Mouse (Mus musculus): ENCODE results near the gene Mpdu1.

DNA sequence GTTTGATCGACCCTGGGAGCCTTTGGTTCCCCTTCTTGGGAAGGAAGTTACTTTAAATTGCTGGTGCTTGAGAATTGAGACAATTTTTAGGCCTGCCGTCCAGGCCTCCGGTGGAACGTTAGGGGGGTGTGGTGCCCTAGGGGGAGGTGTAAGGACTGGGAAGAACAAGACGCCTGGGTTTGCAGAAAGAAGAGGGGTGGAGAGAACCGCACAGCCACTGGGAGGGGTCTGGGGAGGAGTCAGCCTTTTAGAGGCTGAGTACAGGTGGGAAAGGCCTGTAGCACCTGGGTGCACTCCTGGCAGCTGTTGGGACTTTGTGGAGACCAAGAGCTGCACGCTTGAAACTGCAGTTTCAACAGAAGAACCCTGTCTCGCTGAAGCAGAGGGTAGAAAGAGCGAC lies 7.7 kb downstream of the Mpdu1 start:
- no peak for TF ChIP-seq CTCF (conservative IDR thresholded peaks at IDR 0.05; ENCODE audit: insufficient read depth, insufficient read length, low read depth, low read length)
- no peak for TF ChIP-seq POLR2A (IDR thresholded peaks at IDR 0.05; ENCODE audit: low read depth, low read length)
